Mouse (Mus musculus) intestine, postnatal 0 days (tissue): Measurements from ENCODE around the gene Shisa6. TPM values are rescaled to one million over a fixed set of nuclear protein-coding genes. Genes with fewer than 3 reads are reported as not detected.

Source experiments
- ATAC-seq: fragments of 200-750 bp; cut with Nextera tagmentation; 2 replicates; pipeline ENCODE4 v1.8.0; 2017; ENCODE audit warnings: mild to moderate bottlenecking, moderate TSS enrichment, moderate library complexity
- H3K27ac ChIP-seq: fragments of 300-500 bp; sonication (generic); 2 replicates; pipeline ENCODE4 v1.5.1; 2014; ENCODE audit warnings: mild to moderate bottlenecking, low read depth, low read length, moderate library complexity
- H3K27me3 ChIP-seq: fragments of 300-500 bp; sonication (generic); replicated peaks from 2 replicates; pipeline ENCODE4 v1.6.1; 2014; ENCODE audit warnings: low read length, mixed read lengths; ENCODE audit not compliant: control insufficient read depth, insufficient read depth
- H3K36me3 ChIP-seq: fragments of 300-500 bp; sonication (generic); 2 replicates; pipeline ENCODE4 v1.6.1; 2014; ENCODE audit warnings: mild to moderate bottlenecking, moderate library complexity; ENCODE audit not compliant: control insufficient read depth, insufficient read depth
- H3K4me1 ChIP-seq: fragments of 300-500 bp; sonication (generic); replicated peaks from 2 replicates; pipeline ENCODE4 v1.6.1; 2014; ENCODE audit warnings: antibody characterized with exemption, low read length, mixed read lengths; ENCODE audit not compliant: control insufficient read depth, insufficient read depth
- H3K4me2 ChIP-seq: fragments of 300-500 bp; sonication (generic); replicated peaks from 2 replicates; pipeline ENCODE4 v1.6.1; 2014; ENCODE audit warnings: low read depth, mild to moderate bottlenecking, moderate library complexity
- H3K4me3 ChIP-seq: fragments of 300-500 bp; sonication (generic); 2 replicates; pipeline ENCODE4 v1.5.1; 2014; ENCODE audit warnings: low read depth, low read length
- H3K9ac ChIP-seq: fragments of 300-500 bp; sonication (generic); 2 replicates; pipeline ENCODE4 v1.6.1; 2014; ENCODE audit warnings: mild to moderate bottlenecking, low read depth, low read length
- H3K9me3 ChIP-seq: fragments of 300-500 bp; sonication (generic); 2 replicates; pipeline ENCODE4 v1.6.1; 2016; ENCODE audit warnings: mixed run types; ENCODE audit not compliant: control insufficient read depth
- CTCF ChIP-seq: sonication (generic); IDR thresholded peaks from 2 replicates; pipeline ENCODE4 v1.5.1; 2016; ENCODE audit warnings: low read depth, mild to moderate bottlenecking, control low read depth, antibody characterized with exemption, moderate library complexity
- WGBS: fragments of 180-500 bp; shearing (Covaris S2); extraction: QIAGEN DNeasy Blood & Tissue Kit; methylation state at CpG from one replicate; pipeline ENCODE4 v1.1.7; 2014; 5-methylcytosine and 5-hydroxymethylcytosine counted together
- polyA plus RNA-seq: library from polyadenylated mRNA; unstranded; fragments of >200 nt; fragmentation: Nextera tagmentation; extraction: Ambion mirVana; gene quantifications from 2 replicates; pipeline ENCODE4 v1.2.1, GENCODE M21; 2015

Shisa6 gene
- 0.04 and 0.25 TPM in 2 replicates for polyA plus RNA-seq

DNA sequence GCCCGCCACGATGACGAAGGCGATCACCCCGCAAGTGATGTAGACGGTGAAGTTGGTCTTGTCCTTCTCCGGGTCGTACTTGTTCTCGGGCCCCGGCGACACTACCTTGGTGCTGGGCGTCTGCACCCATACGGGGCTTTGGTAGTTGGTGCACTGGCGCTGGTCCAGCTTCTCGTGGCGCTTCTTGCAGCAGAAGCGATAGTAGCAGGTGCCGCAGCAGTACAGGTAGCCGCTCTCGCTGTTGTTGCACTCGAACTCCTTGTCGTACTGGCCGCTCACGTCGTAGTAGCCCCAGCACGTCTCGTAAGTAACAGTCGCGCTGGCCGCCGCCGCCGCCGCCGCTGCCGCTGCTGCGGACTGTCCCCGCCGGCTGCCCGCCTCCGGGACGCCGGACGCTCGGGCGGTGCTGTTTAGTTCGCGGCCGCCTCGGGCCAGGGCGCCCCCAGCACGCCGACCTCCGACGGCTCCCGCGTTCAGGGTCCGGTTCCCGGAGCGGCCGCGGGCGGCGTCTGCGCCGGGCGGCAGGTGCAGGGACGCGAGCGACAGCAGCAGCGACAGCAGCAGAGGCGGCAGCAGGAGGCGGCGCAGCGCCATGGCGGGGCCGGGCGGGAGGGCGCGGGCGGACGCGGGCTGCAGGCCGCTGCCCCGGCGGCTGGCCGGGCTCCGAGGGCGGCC is at the start of gene Shisa6:
Gene Shisa6 (minus strand): TSS at position 594 of the 675 bp plus-strand sequence.
- Histone ChIP-seq H3K4me1 (no peaks in the 10 kb centered on the region), H3K9me3 (no peaks in the 10 kb centered on the region), H3K36me3 (no peaks in the 10 kb centered on the region), H3K27ac (no peak within 1 kb of the TSS), H3K4me2 (peak within 1 kb of the TSS; percentile 83), H3K9ac (no peak within 1 kb of the TSS), H3K4me3 (peak within 1 kb of the TSS; percentile 48), H3K27me3 (peaks cover 54% of the 10 kb centered on the region)
- TF ChIP-seq CTCF, result no peak
- 1% methylated on average over 72 of the region's 89 CpGs for WGBS
- no peak for ATAC-seq

GRCm38 (mm10) chr11:66573888-66574287 is 48.1 kb upstream of the Shisa6 start:
- H3K9me3 ChIP-seq, result no peaks in the 10 kb centered on the region
- no peaks in the 10 kb centered on the region for H3K4me1 ChIP-seq
- H3K27ac ChIP-seq, result no peak overlapping the region
- H3K27me3 ChIP-seq, result no peaks in the 10 kb centered on the region
- H3K36me3 ChIP-seq, result no peaks in the 10 kb centered on the region
- no peak for TF ChIP-seq CTCF
- no peak overlapping the region for H3K9ac ChIP-seq
- H3K4me3 ChIP-seq, result no peak overlapping the region
- ATAC-seq, result no peak
- 35% methylated on average over 2 of the region's 2 CpGs for WGBS
- H3K4me2 ChIP-seq, result no peak overlapping the region

GRCm38 (mm10) chr11:66569045-66569444 is 43.3 kb upstream of the Shisa6 start:
- no peak for TF ChIP-seq CTCF
- 84% methylated on average over 4 of the region's 4 CpGs for WGBS
- Histone ChIP-seq H3K9me3 (no peaks in the 10 kb centered on the region), H3K27me3 (no peaks in the 10 kb centered on the region), H3K4me1 (no peaks in the 10 kb centered on the region), H3K9ac (no peak overlapping the region), H3K36me3 (no peaks in the 10 kb centered on the region), H3K4me2 (no peak overlapping the region), H3K27ac (no peak overlapping the region), H3K4me3 (no peak overlapping the region)
- ATAC-seq, result no peak

DNA sequence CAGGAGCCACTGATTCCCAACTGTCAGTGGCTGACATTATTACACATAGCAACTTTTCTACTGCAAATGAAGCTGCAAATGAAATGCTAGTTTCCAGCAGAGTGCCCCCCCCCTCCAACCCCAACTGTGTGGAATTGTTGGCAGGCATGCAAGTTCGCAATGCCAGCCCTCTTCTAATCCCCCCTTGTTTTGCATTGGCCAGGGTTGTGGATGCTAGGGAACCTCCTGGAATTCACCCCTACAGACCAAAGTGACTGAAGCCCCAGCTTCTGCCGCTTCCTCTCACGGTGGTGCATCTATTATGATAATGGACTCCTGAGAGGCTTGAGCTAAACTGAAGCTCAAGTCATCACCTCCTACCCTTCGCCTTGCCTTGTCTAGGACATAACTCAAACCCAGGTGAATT is 42.6 kb upstream of the Shisa6 start:
- no peak overlapping the region for H3K4me2 ChIP-seq
- 36% methylated on average over 4 of the region's 4 CpGs for WGBS
- no peaks in the 10 kb centered on the region for H3K9me3 ChIP-seq
- no peak overlapping the region for H3K4me3 ChIP-seq
- no peak overlapping the region for H3K27ac ChIP-seq
- TF ChIP-seq CTCF, result no peak
- no peak overlapping the region for H3K9ac ChIP-seq
- no peaks in the 10 kb centered on the region for H3K4me1 ChIP-seq
- ATAC-seq, result no peak
- no peaks in the 10 kb centered on the region for H3K27me3 ChIP-seq
- no peaks in the 10 kb centered on the region for H3K36me3 ChIP-seq

DNA sequence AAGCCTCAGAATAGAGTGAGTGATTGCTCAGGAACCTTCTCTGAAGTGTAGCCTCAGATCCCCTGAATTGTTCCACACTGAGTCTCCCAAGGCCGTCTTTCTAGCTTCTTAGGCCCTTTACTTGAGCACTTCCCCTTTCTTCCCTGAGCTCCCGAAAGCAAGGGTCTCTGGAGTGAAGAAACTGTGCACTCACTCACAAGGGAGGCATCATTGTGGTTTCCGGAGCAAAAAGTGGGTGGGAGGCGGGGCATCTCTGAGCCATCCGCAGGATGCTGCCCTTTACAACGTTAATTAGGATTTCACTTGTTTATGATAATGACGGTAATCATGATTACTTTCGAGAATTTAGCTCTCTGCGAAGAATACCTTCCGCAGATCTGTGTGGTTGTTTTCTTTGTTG is 41.6 kb upstream of the Shisa6 start:
- Histone ChIP-seq H3K9me3 (no peaks in the 10 kb centered on the region), H3K4me2 (no peak overlapping the region), H3K4me1 (no peaks in the 10 kb centered on the region), H3K4me3 (no peak overlapping the region), H3K27ac (no peak overlapping the region), H3K9ac (no peak overlapping the region), H3K27me3 (no peaks in the 10 kb centered on the region), H3K36me3 (no peaks in the 10 kb centered on the region)
- TF ChIP-seq CTCF, result no peak
- no peak for ATAC-seq
- 8% methylated on average over 10 of the region's 10 CpGs for WGBS

DNA sequence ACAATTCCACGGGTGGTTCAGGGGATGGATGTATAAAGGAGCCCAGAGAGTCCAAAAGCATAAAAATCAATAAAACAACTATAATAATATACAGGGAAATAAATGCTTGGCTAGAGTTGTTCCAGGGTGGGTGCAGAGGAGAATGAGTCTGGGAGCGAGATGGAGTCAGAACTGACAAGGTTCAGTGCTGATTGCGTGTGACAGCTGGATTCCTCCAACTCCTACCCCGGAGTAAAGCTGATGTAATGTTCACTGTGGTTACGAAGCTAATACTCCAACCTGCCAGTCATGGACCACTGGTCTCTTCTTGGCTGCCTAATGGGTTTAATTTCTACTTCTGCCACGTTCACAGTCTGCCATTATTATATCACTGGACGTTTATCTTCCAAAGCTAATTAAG is 36.5 kb upstream of the Shisa6 start:
- Histone ChIP-seq H3K36me3 (no peaks in the 10 kb centered on the region), H3K9me3 (no peaks in the 10 kb centered on the region), H3K4me3 (no peak overlapping the region), H3K27me3 (no peaks in the 10 kb centered on the region), H3K4me1 (no peaks in the 10 kb centered on the region), H3K4me2 (no peak overlapping the region), H3K27ac (no peak overlapping the region), H3K9ac (no peak overlapping the region)
- no peak for TF ChIP-seq CTCF
- WGBS, result 73% methylated on average over 7 of the region's 7 CpGs
- no peak for ATAC-seq

DNA sequence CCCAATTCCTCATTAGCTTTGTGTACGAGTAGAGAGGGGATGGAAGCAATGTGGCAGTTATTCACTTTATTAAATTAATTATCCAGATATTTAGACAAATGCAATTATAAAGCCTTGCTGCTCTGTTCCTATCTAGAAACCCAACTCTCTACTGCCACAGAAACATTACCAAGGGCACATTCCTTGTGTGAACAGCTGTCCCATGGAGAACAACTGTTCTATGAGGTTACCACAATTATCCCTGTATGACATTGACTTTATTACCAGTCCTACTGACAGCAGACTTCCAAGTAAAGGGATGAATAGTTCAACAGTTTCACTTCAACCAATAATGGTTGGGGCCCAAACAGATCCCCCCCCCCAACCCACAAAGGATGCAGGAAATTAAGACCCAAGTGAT is 12.1 kb upstream of the Shisa6 start:
- TF ChIP-seq CTCF, result no peak
- WGBS, result 73% methylated on average over 1 of the region's 1 CpGs
- Histone ChIP-seq H3K4me3 (no peak overlapping the region), H3K4me1 (no peaks in the 10 kb centered on the region), H3K4me2 (no peak overlapping the region), H3K9ac (no peak overlapping the region), H3K9me3 (no peaks in the 10 kb centered on the region), H3K27me3 (no peaks in the 10 kb centered on the region), H3K27ac (no peak overlapping the region), H3K36me3 (no peaks in the 10 kb centered on the region)
- no peak for ATAC-seq
